Mouse (Mus musculus) ES-E14 (cell line): ENCODE data around the gene Osgin1. TPM values are rescaled to one million over a fixed set of nuclear protein-coding genes. Genes with fewer than 3 reads are reported as not detected.
A peak's percentile ranks its signal among the peaks of the same experiment; 100 is the strongest.

Experiments used
- DNase-seq: peaks from one replicate; pipeline ENCODE4 v3.0.0-alpha.2; 2013; ENCODE audit warnings: low read depth, low spot score
- H3K27ac ChIP-seq: 2 replicates; pipeline ENCODE4 v1.5.1; 2012; ENCODE audit warnings: low read depth, mild to moderate bottlenecking, low read length, moderate library complexity, mixed read lengths; ENCODE audit not compliant: poor library complexity, insufficient read depth, severe bottlenecking
- H3K36me3 ChIP-seq: 2 replicates; pipeline ENCODE4 v1.6.1; 2012; ENCODE audit warnings: mild to moderate bottlenecking, low read length, moderate library complexity, mixed read lengths; ENCODE audit not compliant: control insufficient read depth, poor library complexity, insufficient read depth, severe bottlenecking
- H3K4me1 ChIP-seq, 2 experiments: fragments of 150-350 bp in 1 of 2; sonication (generic) in 1 of 2; 2 replicates each; pipeline ENCODE4 v1.6.1; 2012; ENCODE audit warnings: low read length in 2 of 2, mild to moderate bottlenecking in 1 of 2, mixed read lengths in 1 of 2; ENCODE audit not compliant: control insufficient read depth in 2 of 2, insufficient read depth in 2 of 2, poor library complexity in 1 of 2
- H3K4me3 ChIP-seq, 2 experiments: fragments of 150-350 bp in 1 of 2; sonication (generic) in 1 of 2; 2 replicates each; pipeline ENCODE4 v1.5.1; 2012; ENCODE audit warnings: low read length in 2 of 2, low read depth in 1 of 2, mild to moderate bottlenecking in 1 of 2, mixed read lengths in 1 of 2; ENCODE audit not compliant: insufficient read depth in 1 of 2, poor library complexity in 1 of 2, severe bottlenecking in 1 of 2
- H3K9ac ChIP-seq: 2 replicates; pipeline ENCODE4 v1.6.1; 2012; ENCODE audit warnings: low read depth, mild to moderate bottlenecking, low read length, mixed read lengths; ENCODE audit not compliant: poor library complexity, insufficient read depth, severe bottlenecking
- H3K9me3 ChIP-seq: fragments of 150-350 bp; sonication (generic); 2 replicates; pipeline ENCODE4 v1.6.1; 2012; ENCODE audit warnings: low read depth, mild to moderate bottlenecking, low read length; ENCODE audit not compliant: control insufficient read depth, insufficient read depth
- CHD2 ChIP-seq: IDR thresholded peaks from 2 replicates; pipeline ENCODE4 v1.6.1; 2014; ENCODE audit warnings: mild to moderate bottlenecking, low read depth, low read length, inconsistent platforms
- HCFC1 ChIP-seq: IDR thresholded peaks from 2 replicates; pipeline ENCODE4 v1.6.1; 2012; ENCODE audit warnings: low read length, inconsistent platforms, borderline replicate concordance; ENCODE audit not compliant: insufficient read depth
- MAFK ChIP-seq: IDR thresholded peaks from 2 replicates; pipeline ENCODE4 v1.6.1; 2014; ENCODE audit warnings: mild to moderate bottlenecking, low read depth, low read length, inconsistent platforms; ENCODE audit not compliant: insufficient read depth
- ZC3H11A ChIP-seq: IDR thresholded peaks from 2 replicates; pipeline ENCODE4 v1.6.1; 2012; ENCODE audit warnings: low read depth, mild to moderate bottlenecking, inconsistent platforms, low read length, borderline replicate concordance
- ZNF384 ChIP-seq: IDR thresholded peaks from 2 replicates; pipeline ENCODE4 v1.6.1; 2012; ENCODE audit warnings: low read depth, low read length, inconsistent platforms
- in situ Hi-C, 2 experiments: fragments of 600-800 bp; cut with MboI; formaldehyde crosslinking; loops; one replicate each; pipeline ENCODE4 v1.15.1; 2025; ENCODE audit warnings: low sequenced_read_pairs in 2 of 2, inconsistent platforms in 1 of 2; ENCODE audit not compliant: unreplicated experiment in 2 of 2
- total RNA-seq: library from RNA; depleted of rRNA; stranded (reverse); fragments of 300-350 nt; gene quantifications from 2 replicates; pipeline ENCODE4 v1.2.3, GENCODE M21; 2012

Osgin1 gene
- total RNA-seq, 1 experiment = 0.36 TPM

- Histone ChIP-seq H3K36me3 (no peaks in the 10 kb centered on the region), H3K4me3 (no peak overlapping the region), H3K9me3 (no peaks in the 10 kb centered on the region), H3K27ac (no peak overlapping the region), H3K4me1 (peaks cover 0 to 18% of the 10 kb centered on the region in 2 experiments; a peak in 1 of 4 replicates), H3K9ac (no peak overlapping the region)
- DNase-seq = no peak
- TF ChIP-seq CHD2 = no peak
- no peak for TF ChIP-seq MAFK
- no peak for TF ChIP-seq ZNF384
- no peak for TF ChIP-seq HCFC1
- TF ChIP-seq ZC3H11A = no peak
- in situ Hi-C loops = no loop called here
These were observed 13.6 kb upstream of the Osgin1 start for GRCm38 (mm10) chr8:119420318-119420717.

- no peak for DNase-seq
- Histone ChIP-seq H3K36me3 (no peaks in the 10 kb centered on the region), H3K9me3 (no peaks in the 10 kb centered on the region), H3K4me3 (no peak overlapping the region), H3K27ac (no peak overlapping the region), H3K9ac (no peak overlapping the region), H3K4me1 (peaks cover 0 to 18% of the 10 kb centered on the region in 2 experiments; a peak in 1 of 4 replicates)
- in situ Hi-C loops = no loop called here
- TF ChIP-seq MAFK = no peak
- no peak for TF ChIP-seq ZC3H11A
- TF ChIP-seq ZNF384 = no peak
- no peak for TF ChIP-seq CHD2
- no peak for TF ChIP-seq HCFC1
These were observed 12.3 kb upstream of the Osgin1 start for GRCm38 (mm10) chr8:119421603-119422122.

- TF ChIP-seq CHD2 (no peak), HCFC1 (no peak), MAFK (no peak), ZNF384 (no peak), ZC3H11A (no peak)
These were observed 11.7 kb upstream of the Osgin1 start for GRCm38 (mm10) chr8:119422123-119422711.

GRCm38 (mm10) chr8:119423631-119424141 is 10.2 kb upstream of the Osgin1 start:
- H3K9ac ChIP-seq = no peak overlapping the region
- peaks cover 0 to 18% of the 10 kb centered on the region in 2 experiments; a peak in 1 of 4 replicates for H3K4me1 ChIP-seq
- in situ Hi-C loops = no loop called here
- H3K36me3 ChIP-seq = no peaks in the 10 kb centered on the region
- H3K9me3 ChIP-seq = no peaks in the 10 kb centered on the region
- no peak overlapping the region for H3K4me3 ChIP-seq
- DNase-seq = no peak
- no peak overlapping the region for H3K27ac ChIP-seq
- TF ChIP-seq MAFK = no peak
- no peak for TF ChIP-seq CHD2
- TF ChIP-seq ZNF384 = no peak
- no peak for TF ChIP-seq HCFC1
- no peak for TF ChIP-seq ZC3H11A

More at GRCm38 (mm10) chr8:119422123-119422711, 11.7 kb upstream of the Osgin1 start:
- H3K9ac ChIP-seq = 0 out of 2 replicates have a peak overlapping the region, but pooled peaks have one; percentile 11
- no peaks in the 10 kb centered on the region for H3K9me3 ChIP-seq
- in situ Hi-C loops = no loop called here
- peaks cover 0 to 18% of the 10 kb centered on the region in 2 experiments; a peak in 1 of 4 replicates for H3K4me1 ChIP-seq
- DNase-seq = no peak
- no peak overlapping the region for H3K27ac ChIP-seq
- no peaks in the 10 kb centered on the region for H3K36me3 ChIP-seq
- no peak overlapping the region; a peak in 1 of 4 replicates for H3K4me3 ChIP-seq
